Mouse (Mus musculus): ENCODE measurements around the gene Stn1. TPM values are rescaled to one million over a fixed set of nuclear protein-coding genes. Genes with fewer than 3 reads are reported as not detected.

Stn1 gene
- polyA plus RNA-seq, 2 experiments, result 6.4 to 8.1 TPM

- Histone ChIP-seq H3K27me3 (ENCODE audit: control insufficient read depth, insufficient read depth, low read length) (no peaks in the 10 kb centered on the region), H3K9me3 (ENCODE audit: control insufficient read depth, low read length) (no peaks in the 10 kb centered on the region), H3K4me3 (ENCODE audit: insufficient read depth in 1 of 2, low read depth in 2 of 2, low read length in 2 of 2) (no peak overlapping the region), H3K4me1 (replicated peaks; ENCODE audit: control insufficient read depth in 2 of 2, insufficient read depth in 2 of 2, low read length in 1 of 2) (no peaks in the 10 kb centered on the region; a peak in 2 of 4 replicates), H3K36me3 (replicated peaks; ENCODE audit: control insufficient read depth, insufficient read depth, low read depth) (no peaks in the 10 kb centered on the region), H3K4me2 (ENCODE audit: low read depth) (no peak overlapping the region), H3K27ac (no peak overlapping the region), H3K9ac (replicated peaks) (no peak overlapping the region)
- TF ChIP-seq CTCF (IDR thresholded peaks at IDR 0.05; ENCODE audit: low read depth), result no peak
- TF ChIP-seq EP300 (IDR thresholded peaks at IDR 0.05; ENCODE audit: low read depth), result no peak
- DNase-seq (ENCODE audit: low read depth in 3 of 3, low spot score in 3 of 3), result no peak
- WGBS (ENCODE audit: insufficient replicate concordance), result 81% methylated on average over 3 of the region's 3 CpGs
- no peak for ATAC-seq (ENCODE audit: insufficient read depth)
Measured at GRCm38 (mm10) chr19:47545055-47545454, 7.7 kb upstream of the Stn1 start.

- Histone ChIP-seq H3K4me1 (replicated peaks; ENCODE audit: control insufficient read depth in 2 of 2, insufficient read depth in 2 of 2, low read length in 1 of 2) (peaks cover 12 to 13% of the 10 kb centered on the region in 2 experiments), H3K9me3 (ENCODE audit: control insufficient read depth, low read length) (no peaks in the 10 kb centered on the region), H3K27ac (no peak overlapping the region), H3K4me3 (ENCODE audit: insufficient read depth in 1 of 2, low read depth in 2 of 2, low read length in 2 of 2) (no peak overlapping the region), H3K4me2 (ENCODE audit: low read depth) (no peak overlapping the region), H3K27me3 (ENCODE audit: control insufficient read depth, insufficient read depth, low read length) (no peaks in the 10 kb centered on the region), H3K36me3 (replicated peaks; ENCODE audit: control insufficient read depth, insufficient read depth, low read depth) (no peaks in the 10 kb centered on the region), H3K9ac (replicated peaks) (no peak overlapping the region)
- 62% methylated on average over 7 of the region's 7 CpGs for WGBS (ENCODE audit: insufficient replicate concordance)
- DNase-seq (ENCODE audit: low read depth in 3 of 3, low spot score in 3 of 3) (no peak), ATAC-seq (ENCODE audit: insufficient read depth) (no peak)
- no peak for TF ChIP-seq EP300 (IDR thresholded peaks at IDR 0.05; ENCODE audit: low read depth)
Measured at GRCm38 (mm10) chr19:47542441-47542840, 5.1 kb upstream of the Stn1 start.

- Histone ChIP-seq H3K9ac (replicated peaks) (no peak overlapping the region; the same call in 1 of the 2 replicates), H3K27ac (no peak overlapping the region), H3K4me1 (replicated peaks; ENCODE audit: control insufficient read depth in 2 of 2, insufficient read depth in 2 of 2, low read length in 1 of 2) (peaks cover 24 to 25% of the 10 kb centered on the region in 2 experiments), H3K27me3 (ENCODE audit: control insufficient read depth, insufficient read depth, low read length) (no peaks in the 10 kb centered on the region), H3K4me3 (ENCODE audit: insufficient read depth in 1 of 2, low read depth in 2 of 2, low read length in 2 of 2) (no peak overlapping the region), H3K36me3 (replicated peaks; ENCODE audit: control insufficient read depth, insufficient read depth, low read depth) (no peaks in the 10 kb centered on the region), H3K9me3 (ENCODE audit: control insufficient read depth, low read length) (no peaks in the 10 kb centered on the region), H3K4me2 (ENCODE audit: low read depth) (peak overlapping the region; percentile 15)
- DNase-seq (ENCODE audit: low read depth in 3 of 3, low spot score in 3 of 3), result peak in 1 of 3 experiments; percentile 37
- no peak for TF ChIP-seq CTCF (IDR thresholded peaks at IDR 0.05; ENCODE audit: low read depth)
- no peak for TF ChIP-seq EP300 (IDR thresholded peaks at IDR 0.05; ENCODE audit: low read depth)
- ATAC-seq (ENCODE audit: insufficient read depth), result no peak
- whole genome bisulfite sequencing (ENCODE audit: insufficient replicate concordance), result 3% methylated on average over 6 of the region's 6 CpGs
Measured at GRCm38 (mm10) chr19:47538801-47539200, 1.5 kb upstream of the Stn1 start.

GRCm38 (mm10) chr19:47537879-47538278, 572 bp upstream of the Stn1 start:
- WGBS (ENCODE audit: insufficient replicate concordance), result 30% methylated on average over 6 of the region's 6 CpGs
- H3K36me3 ChIP-seq (replicated peaks; ENCODE audit: control insufficient read depth, insufficient read depth, low read depth), result no peaks in the 10 kb centered on the region
- H3K4me2 ChIP-seq (ENCODE audit: low read depth), result peak overlapping the region; percentile 79
- H3K4me3 ChIP-seq (ENCODE audit: insufficient read depth in 1 of 2, low read depth in 2 of 2, low read length in 2 of 2), result no peak overlapping the region
- no peak overlapping the region; the same call in 1 of the 2 replicates for H3K9ac ChIP-seq (replicated peaks)
- TF ChIP-seq CTCF (IDR thresholded peaks at IDR 0.05; ENCODE audit: low read depth), result no peak
- no peak for TF ChIP-seq EP300 (IDR thresholded peaks at IDR 0.05; ENCODE audit: low read depth)
- peaks cover 24 to 25% of the 10 kb centered on the region in 2 experiments for H3K4me1 ChIP-seq (replicated peaks; ENCODE audit: control insufficient read depth in 2 of 2, insufficient read depth in 2 of 2, low read length in 1 of 2)
- H3K27me3 ChIP-seq (ENCODE audit: control insufficient read depth, insufficient read depth, low read length), result no peaks in the 10 kb centered on the region
- DNase-seq (ENCODE audit: low read depth in 3 of 3, low spot score in 3 of 3) (no peak), ATAC-seq (ENCODE audit: insufficient read depth) (no peak)
- no peaks in the 10 kb centered on the region for H3K9me3 ChIP-seq (ENCODE audit: control insufficient read depth, low read length)
- H3K27ac ChIP-seq, result peak overlapping the region; percentile 13

- ATAC-seq (ENCODE audit: insufficient read depth) (peak; percentile 96), DNase-seq (ENCODE audit: low read depth in 3 of 3, low spot score in 3 of 3) (peak; percentile 90 to 92 (median 90))
- Histone ChIP-seq H3K9ac (replicated peaks) (peak overlapping the region; percentile 62), H3K4me2 (ENCODE audit: low read depth) (peak overlapping the region; percentile 79), H3K9me3 (ENCODE audit: control insufficient read depth, low read length) (no peaks in the 10 kb centered on the region), H3K36me3 (replicated peaks; ENCODE audit: control insufficient read depth, insufficient read depth, low read depth) (no peaks in the 10 kb centered on the region), H3K27me3 (ENCODE audit: control insufficient read depth, insufficient read depth, low read length) (no peaks in the 10 kb centered on the region), H3K27ac (peak overlapping the region; percentile 27), H3K4me1 (replicated peaks; ENCODE audit: control insufficient read depth in 2 of 2, insufficient read depth in 2 of 2, low read length in 1 of 2) (peaks cover 27 to 29% of the 10 kb centered on the region in 2 experiments), H3K4me3 (ENCODE audit: insufficient read depth in 1 of 2, low read depth in 2 of 2, low read length in 2 of 2) (peak overlapping the region; percentile 66)
- WGBS (ENCODE audit: insufficient replicate concordance), result 3% methylated on average over 39 of the region's 39 CpGs
- TF ChIP-seq CTCF (IDR thresholded peaks at IDR 0.05; ENCODE audit: low read depth) (no peak), EP300 (IDR thresholded peaks at IDR 0.05; ENCODE audit: low read depth) (no peak)
Measured at GRCm38 (mm10) chr19:47536521-47537299, 597 bp downstream of the Stn1 start.

All from liver, embryonic 14.5 days (tissue).